Mouse (Mus musculus) kidney, adult 2 months (tissue): ENCODE results near the gene Plxna2.

Source experiments
- CTCF ChIP-seq: fragments of 200-500 bp; conservative IDR thresholded peaks from 2 replicates; pipeline ENCODE4 v1.5.1; 2011; ENCODE audit warnings: low read depth, mild to moderate bottlenecking, control low read depth, low read length, moderate library complexity, mixed read lengths; ENCODE audit not compliant: insufficient read depth, insufficient read length
- POLR2A ChIP-seq: fragments of 200-500 bp; IDR thresholded peaks from one replicate; pipeline ENCODE4 v1.6.1; 2011; ENCODE audit warnings: low read depth, low read length, control low read depth

DNA sequence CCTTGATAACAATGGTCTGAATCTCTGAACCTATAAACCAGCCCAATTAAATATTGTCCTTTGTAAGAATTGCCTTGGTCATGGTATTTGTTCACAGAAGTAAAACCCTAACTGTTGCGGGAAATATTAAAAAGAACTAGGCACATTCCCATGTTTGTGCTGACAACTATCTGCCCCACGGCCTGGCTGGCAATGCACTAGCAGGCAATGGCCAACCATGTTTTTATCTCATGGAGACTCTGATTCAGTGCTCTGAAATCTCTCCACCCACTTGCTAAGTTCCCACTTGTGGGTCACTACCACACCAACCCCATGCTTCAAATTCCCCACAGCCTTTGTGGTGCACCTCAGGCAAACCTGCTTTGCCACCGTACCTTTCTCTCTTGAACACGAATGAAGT lies 202.9 kb downstream of the Plxna2 start:
- TF ChIP-seq CTCF (no peak), POLR2A (no peak)
